Mouse (Mus musculus): Measurements from ENCODE around the gene Syngr1. TPM values are rescaled to one million over a fixed set of nuclear protein-coding genes. Genes with fewer than 3 reads are reported as not detected.
A peak's percentile ranks its signal among the peaks of the same experiment; 100 is the strongest.

Gene Syngr1
- polyA plus RNA-seq, 1 experiment from 2014 or later: 10.5 TPM

DNA sequence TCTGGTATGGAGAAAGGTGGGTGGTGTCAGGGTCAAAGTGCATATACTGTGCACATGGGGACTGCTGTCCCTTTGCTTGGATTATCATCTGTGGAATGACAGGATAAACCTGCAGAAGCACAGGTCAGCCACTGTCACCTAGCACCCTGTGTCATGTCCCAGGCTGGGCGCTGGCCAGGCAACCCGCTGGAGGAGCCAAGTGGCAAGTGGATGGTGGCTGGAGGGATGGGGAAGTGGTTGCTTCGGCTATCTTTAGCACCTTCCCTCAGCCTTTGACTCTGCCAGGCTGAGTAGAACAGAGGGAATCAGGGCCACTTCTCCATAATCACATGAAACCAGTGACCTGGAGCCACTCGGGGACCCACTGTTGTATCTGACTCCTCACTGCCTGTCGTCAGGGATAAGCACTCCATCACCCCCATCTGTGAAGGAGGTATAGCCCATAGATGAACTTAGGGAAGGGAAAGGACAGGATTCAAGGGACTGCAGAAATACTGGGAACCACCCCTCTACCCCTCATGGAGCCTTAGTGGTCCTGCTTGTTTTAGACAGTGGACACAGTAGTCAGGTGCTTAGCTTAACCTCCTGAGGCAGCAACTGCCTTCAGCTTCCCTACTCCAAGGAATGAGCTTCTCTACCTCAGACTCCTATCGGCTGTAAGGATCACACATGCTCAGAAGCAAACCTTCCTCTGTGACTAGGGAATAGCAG lies 16.3 kb upstream of the Syngr1 start:
- DNase-seq (ENCODE audit: extremely low spot score, low spot score): no peak
- Histone ChIP-seq H3K27me3 (ENCODE audit: poor library complexity, severe bottlenecking) (no peaks in the 10 kb centered on the region), H3K4me3 (no peak overlapping the region), H3K36me3 (replicated peaks) (peaks cover 36% of the 10 kb centered on the region), H3K4me1 (peaks cover 36% of the 10 kb centered on the region), H3K27ac (0 out of 2 replicates have a peak overlapping the region, but pooled peaks have one; percentile 36), H3K9me3 (no peaks in the 10 kb centered on the region)
- 77% methylated on average over 6 of the region's 6 CpGs for WGBS

- Histone ChIP-seq H3K4me1 (peaks cover 37% of the 10 kb centered on the region), H3K9me3 (no peaks in the 10 kb centered on the region), H3K4me3 (no peak overlapping the region), H3K27me3 (ENCODE audit: poor library complexity, severe bottlenecking) (no peaks in the 10 kb centered on the region), H3K36me3 (replicated peaks) (peaks cover 41% of the 10 kb centered on the region), H3K27ac (peak overlapping the region; percentile 36; the same call in 1 of the 2 replicates)
- no peak for DNase-seq (ENCODE audit: extremely low spot score, low spot score)
- 50% methylated on average over 3 of the region's 3 CpGs for WGBS
Observed at GRCm38 (mm10) chr15:80075374-80075694, 15.8 kb upstream of the Syngr1 start.

DNA sequence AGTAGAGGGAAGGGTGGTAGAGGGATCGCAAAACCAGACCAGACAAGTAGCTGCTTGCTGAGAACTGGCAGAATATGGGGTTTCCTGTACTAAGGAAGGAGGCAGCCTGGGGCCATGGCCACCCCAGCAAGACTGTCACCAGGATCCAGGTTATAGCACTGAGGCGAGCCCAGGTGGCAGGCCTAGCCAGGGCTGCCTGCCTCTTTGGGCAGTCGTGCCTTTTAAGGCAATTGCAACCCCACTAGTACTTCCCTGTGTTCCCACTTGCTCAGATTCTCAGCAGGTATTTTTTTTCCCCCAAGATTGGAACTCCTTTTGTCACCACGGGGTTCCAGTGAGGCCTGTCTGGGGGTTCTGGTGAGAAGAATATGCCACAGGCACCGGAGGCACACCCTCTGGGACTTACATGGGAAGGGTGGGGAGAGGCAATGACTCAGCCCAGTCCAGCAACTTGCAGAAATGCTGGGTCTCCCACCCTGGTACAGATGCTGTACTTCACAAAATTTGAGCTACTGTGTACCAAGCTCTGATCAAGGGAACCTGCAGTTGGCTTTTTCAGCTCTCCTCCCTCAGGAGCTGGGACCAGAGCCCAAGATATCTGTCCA lies 15.3 kb upstream of the Syngr1 start:
- no peak for DNase-seq (ENCODE audit: extremely low spot score, low spot score)
- 33% methylated on average over 5 of the region's 5 CpGs for WGBS
- H3K4me1 ChIP-seq: peaks cover 41% of the 10 kb centered on the region

DNA sequence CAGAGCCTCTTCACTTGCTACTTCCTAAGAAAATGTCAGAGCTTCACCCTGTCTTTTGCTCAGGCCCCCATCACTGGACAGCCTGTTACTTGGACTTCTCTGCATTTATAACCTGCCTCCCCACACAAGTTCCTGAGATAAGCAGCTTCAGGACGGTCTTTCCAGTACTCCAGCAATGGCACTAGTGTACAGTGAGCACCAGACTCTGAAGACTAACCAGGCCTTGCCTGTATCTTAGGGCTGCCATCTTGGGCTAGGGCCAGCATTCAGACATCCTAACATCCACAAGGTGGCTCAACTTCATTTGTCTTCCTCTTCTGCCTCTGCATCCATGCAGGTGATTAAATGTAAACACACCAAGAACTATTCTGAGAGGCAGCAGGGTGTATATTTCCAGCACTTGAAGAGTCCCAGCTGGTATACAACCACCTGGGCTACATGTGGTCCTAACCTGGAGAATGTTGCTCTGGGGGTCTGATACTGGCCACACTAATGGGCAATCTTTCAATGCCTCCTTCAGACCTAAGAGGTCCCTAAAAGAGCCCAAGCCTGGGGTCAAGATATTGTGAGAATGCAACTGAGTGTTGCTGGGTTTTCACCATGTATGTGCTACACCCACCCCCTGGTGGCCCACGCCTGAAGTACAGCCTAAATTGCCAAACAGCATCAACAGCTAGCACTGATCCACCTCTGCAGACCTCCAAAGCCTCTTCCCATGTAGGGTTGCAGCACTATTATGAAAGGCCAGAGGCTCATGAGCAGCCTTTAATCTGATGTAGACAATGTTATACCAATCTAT lies 14.6 kb upstream of the Syngr1 start:
- 3% methylated on average over 2 of the region's 2 CpGs for WGBS
- Histone ChIP-seq H3K36me3 (replicated peaks) (peaks cover 53% of the 10 kb centered on the region), H3K27ac (no peak overlapping the region), H3K4me1 (peaks cover 46% of the 10 kb centered on the region), H3K9me3 (no peaks in the 10 kb centered on the region), H3K4me3 (no peak overlapping the region), H3K27me3 (ENCODE audit: poor library complexity, severe bottlenecking) (no peaks in the 10 kb centered on the region)
- DNase-seq (ENCODE audit: extremely low spot score, low spot score): peak; percentile 79

More for the DNA sequence above, 15.3 kb upstream of the Syngr1 start:
- Histone ChIP-seq H3K27me3 (ENCODE audit: poor library complexity, severe bottlenecking) (no peaks in the 10 kb centered on the region), H3K27ac (peak overlapping the region; percentile 36; the same call in 1 of the 2 replicates), H3K36me3 (replicated peaks) (peaks cover 46% of the 10 kb centered on the region), H3K4me3 (no peak overlapping the region), H3K9me3 (no peaks in the 10 kb centered on the region)

DNA sequence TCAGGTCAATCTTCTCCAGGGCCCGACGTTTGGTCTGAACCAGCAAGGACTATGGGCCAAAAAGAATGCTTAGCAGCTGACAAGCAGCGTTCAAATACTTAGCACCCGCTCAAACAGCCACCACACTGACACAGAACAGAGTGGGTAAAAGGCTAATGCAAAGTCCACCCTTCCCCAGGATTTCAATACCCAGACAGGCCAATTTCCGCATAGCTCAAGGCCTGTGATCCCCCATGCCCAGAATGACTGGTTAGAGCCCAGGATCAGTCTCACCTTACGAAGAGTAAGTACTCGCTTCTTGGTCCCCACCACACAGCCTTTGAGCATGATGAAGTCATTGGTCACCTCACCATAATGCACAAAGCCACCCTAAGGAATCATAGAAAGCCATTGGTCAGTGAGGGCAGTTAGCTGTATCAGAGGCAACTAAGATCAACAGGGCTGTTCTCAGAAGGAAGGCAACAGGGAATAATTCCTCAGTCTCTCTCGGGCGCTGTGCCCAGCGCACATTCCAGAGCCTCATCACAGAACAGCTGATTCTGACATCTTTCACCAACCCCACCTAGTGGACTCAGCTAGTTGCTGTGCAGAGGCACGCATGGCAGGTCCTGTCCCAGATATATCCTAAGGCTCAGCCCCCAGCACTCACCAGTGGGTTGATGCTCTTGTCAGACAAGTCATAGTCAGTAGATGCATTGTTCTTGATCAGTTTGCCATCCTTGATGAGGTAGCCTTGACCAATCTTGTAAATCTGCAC lies 12.9 kb upstream of the Syngr1 start:
- Histone ChIP-seq H3K27ac (no peak overlapping the region), H3K27me3 (ENCODE audit: poor library complexity, severe bottlenecking) (no peaks in the 10 kb centered on the region), H3K4me1 (peaks cover 41% of the 10 kb centered on the region), H3K9me3 (no peaks in the 10 kb centered on the region), H3K4me3 (no peak overlapping the region), H3K36me3 (replicated peaks) (peaks cover 64% of the 10 kb centered on the region)
- DNase-seq (ENCODE audit: extremely low spot score, low spot score): no peak
- WGBS: 80% methylated on average over 11 of the region's 11 CpGs

- peaks cover 41% of the 10 kb centered on the region for H3K4me1 ChIP-seq
- no peak overlapping the region for H3K27ac ChIP-seq
- peaks cover 64% of the 10 kb centered on the region for H3K36me3 ChIP-seq (replicated peaks)
- no peaks in the 10 kb centered on the region for H3K27me3 ChIP-seq (ENCODE audit: poor library complexity, severe bottlenecking)
- H3K4me3 ChIP-seq: peak overlapping the region; percentile 71; the same call in 1 of the 2 replicates
- no peaks in the 10 kb centered on the region for H3K9me3 ChIP-seq
- DNase-seq (ENCODE audit: extremely low spot score, low spot score): no peak
- WGBS: 89% methylated on average over 5 of the region's 5 CpGs
Observed at GRCm38 (mm10) chr15:80079129-80079668, 11.9 kb upstream of the Syngr1 start.

DNA sequence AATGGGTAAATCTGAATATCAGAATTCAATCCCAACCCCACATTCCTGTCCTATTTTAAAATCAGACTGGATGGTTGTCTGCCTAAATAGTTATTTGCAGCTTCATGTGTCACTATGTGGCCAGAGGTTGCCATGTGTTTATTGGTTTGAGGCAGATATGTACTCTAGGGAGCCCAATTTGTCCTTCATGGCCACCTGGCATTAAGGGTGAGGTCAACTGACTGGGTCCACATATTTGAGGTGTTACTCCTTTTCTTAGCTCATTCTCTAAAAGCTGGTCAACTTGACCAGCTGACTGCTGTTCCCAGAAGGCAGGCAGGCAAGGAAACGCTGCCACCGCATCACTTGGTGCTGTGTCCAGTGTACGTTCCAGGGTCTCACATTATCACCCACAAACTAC lies 11.2 kb upstream of the Syngr1 start:
- Histone ChIP-seq H3K9me3 (no peaks in the 10 kb centered on the region), H3K27me3 (ENCODE audit: poor library complexity, severe bottlenecking) (no peaks in the 10 kb centered on the region), H3K4me3 (peak overlapping the region; percentile 71), H3K4me1 (peaks cover 41% of the 10 kb centered on the region), H3K27ac (no peak overlapping the region), H3K36me3 (replicated peaks) (peaks cover 64% of the 10 kb centered on the region)
- no peak for DNase-seq (ENCODE audit: extremely low spot score, low spot score)
- WGBS: 84% methylated on average over 3 of the region's 3 CpGs

DNA sequence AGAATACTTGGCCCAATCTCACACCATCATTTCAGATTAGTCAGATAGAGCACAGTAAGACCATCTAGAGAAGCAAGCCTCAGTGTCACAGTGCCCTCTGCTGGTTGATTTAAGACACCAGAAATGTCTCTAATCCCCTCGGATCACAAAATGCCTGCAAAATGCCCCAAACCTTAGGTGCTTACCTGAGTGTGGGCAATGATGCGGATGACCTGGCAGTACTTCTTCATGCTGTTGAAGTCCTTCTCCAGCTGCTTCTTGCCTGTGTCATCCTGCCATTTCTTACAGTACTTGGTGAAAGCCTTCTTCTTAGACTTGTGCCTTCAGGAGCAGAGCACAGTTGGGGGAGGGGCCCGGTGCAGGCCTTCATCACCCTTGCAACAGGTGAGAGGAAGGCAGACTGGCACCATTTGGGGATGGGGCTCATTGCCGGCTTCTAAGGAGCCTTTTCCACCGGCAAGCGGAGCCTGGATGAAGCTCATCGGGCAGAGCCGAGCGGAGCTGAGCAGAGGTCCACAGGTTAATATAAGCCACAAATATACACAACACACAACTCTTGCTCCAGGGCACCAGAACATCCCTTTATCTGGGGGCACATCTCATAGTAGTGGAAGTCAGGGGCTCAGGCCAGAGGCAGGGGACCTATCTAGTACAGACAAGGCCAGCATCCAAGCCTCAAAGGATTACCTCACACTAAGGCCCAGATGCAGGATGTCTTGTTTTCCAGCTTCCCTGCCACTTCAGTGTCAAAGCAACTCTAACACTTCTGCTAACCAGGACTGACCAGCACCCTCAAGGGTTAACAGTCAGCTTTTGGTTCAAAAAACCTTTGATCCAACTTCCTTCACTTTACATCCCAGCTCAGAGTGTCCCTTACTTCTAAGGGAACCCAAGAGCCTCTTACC lies 10.2 kb upstream of the Syngr1 start:
- peaks cover 64% of the 10 kb centered on the region for H3K36me3 ChIP-seq (replicated peaks)
- no peak for DNase-seq (ENCODE audit: extremely low spot score, low spot score)
- H3K4me1 ChIP-seq: peaks cover 36% of the 10 kb centered on the region
- no peaks in the 10 kb centered on the region for H3K9me3 ChIP-seq
- H3K27me3 ChIP-seq (ENCODE audit: poor library complexity, severe bottlenecking): no peaks in the 10 kb centered on the region
- peak overlapping the region; percentile 93 for H3K27ac ChIP-seq
- 64% methylated on average over 9 of the region's 9 CpGs for WGBS
- peak overlapping the region; percentile 71 for H3K4me3 ChIP-seq

- H3K27ac ChIP-seq: peak overlapping the region; percentile 93
- peaks cover 3% of the 10 kb centered on the region; the same call in 1 of the 2 replicates for H3K9me3 ChIP-seq
- peaks cover 56% of the 10 kb centered on the region for H3K36me3 ChIP-seq (replicated peaks)
- peaks cover 28% of the 10 kb centered on the region for H3K4me1 ChIP-seq
- H3K4me3 ChIP-seq: peak overlapping the region; percentile 71
- WGBS: 8% methylated on average over 11 of the region's 11 CpGs
- no peak for DNase-seq (ENCODE audit: extremely low spot score, low spot score)
- no peaks in the 10 kb centered on the region for H3K27me3 ChIP-seq (ENCODE audit: poor library complexity, severe bottlenecking)
Observed at GRCm38 (mm10) chr15:80081801-80082546, 9.2 kb upstream of the Syngr1 start.

- DNase-seq (ENCODE audit: extremely low spot score, low spot score): no peak
Observed at GRCm38 (mm10) chr15:80082661-80083275, 8.4 kb upstream of the Syngr1 start.

More at GRCm38 (mm10) chr15:80082661-80083275, 8.4 kb upstream of the Syngr1 start:
- Histone ChIP-seq H3K27me3 (ENCODE audit: poor library complexity, severe bottlenecking) (no peaks in the 10 kb centered on the region), H3K4me3 (peak overlapping the region; percentile 71), H3K4me1 (peaks cover 28% of the 10 kb centered on the region), H3K27ac (peak overlapping the region; percentile 93), H3K9me3 (peaks cover 3% of the 10 kb centered on the region; the same call in 1 of the 2 replicates), H3K36me3 (replicated peaks) (peaks cover 48% of the 10 kb centered on the region)
- under 1% methylated on average over 21 of the region's 21 CpGs for WGBS

Data from forebrain, embryonic 10.5 days (tissue).